Mouse (Mus musculus): ENCODE measurements around the gene Pcsk5.

DNA sequence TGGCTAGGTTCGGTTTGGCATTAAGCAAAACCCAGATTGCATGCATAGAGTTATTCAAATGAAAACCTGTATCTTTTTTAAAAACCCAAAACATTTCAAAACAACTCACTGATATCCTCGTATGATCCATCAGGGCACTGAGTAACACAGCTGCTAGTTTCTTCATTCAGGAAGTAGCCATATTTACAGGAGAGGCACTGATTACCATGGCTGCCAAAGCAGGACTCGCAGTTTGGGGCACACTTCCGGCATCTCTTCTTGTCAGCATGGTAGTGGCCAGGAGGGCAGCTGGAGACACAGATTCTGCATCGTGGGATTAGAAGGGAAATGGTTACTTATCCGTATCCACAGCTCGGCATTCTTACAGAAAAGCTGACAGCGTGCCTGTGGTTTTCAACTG lies 265.1 kb downstream of the Pcsk5 start:
- no peak for TF ChIP-seq CTCF (IDR thresholded peaks at IDR 0.05; ENCODE audit: extremely low read depth, insufficient read length, insufficient replicate concordance, low read depth, low read length)
- TF ChIP-seq POLR2A (IDR thresholded peaks at IDR 0.05; ENCODE audit: low read depth, low read length) = no peak
